Mouse (Mus musculus): Measurements from ENCODE around the gene Jmjd6. TPM values are rescaled to one million over a fixed set of nuclear protein-coding genes. Genes with fewer than 3 reads are reported as not detected.
"Not testable (repeated sequence)": the region's sequence is repeated elsewhere in the genome, so short reads cannot be mapped to it uniquely, and the experiment has no call there.

The Jmjd6 gene
- polyA plus RNA-seq, 2 experiments from 2014 or later: 48.1 to 62.6 TPM

DNA sequence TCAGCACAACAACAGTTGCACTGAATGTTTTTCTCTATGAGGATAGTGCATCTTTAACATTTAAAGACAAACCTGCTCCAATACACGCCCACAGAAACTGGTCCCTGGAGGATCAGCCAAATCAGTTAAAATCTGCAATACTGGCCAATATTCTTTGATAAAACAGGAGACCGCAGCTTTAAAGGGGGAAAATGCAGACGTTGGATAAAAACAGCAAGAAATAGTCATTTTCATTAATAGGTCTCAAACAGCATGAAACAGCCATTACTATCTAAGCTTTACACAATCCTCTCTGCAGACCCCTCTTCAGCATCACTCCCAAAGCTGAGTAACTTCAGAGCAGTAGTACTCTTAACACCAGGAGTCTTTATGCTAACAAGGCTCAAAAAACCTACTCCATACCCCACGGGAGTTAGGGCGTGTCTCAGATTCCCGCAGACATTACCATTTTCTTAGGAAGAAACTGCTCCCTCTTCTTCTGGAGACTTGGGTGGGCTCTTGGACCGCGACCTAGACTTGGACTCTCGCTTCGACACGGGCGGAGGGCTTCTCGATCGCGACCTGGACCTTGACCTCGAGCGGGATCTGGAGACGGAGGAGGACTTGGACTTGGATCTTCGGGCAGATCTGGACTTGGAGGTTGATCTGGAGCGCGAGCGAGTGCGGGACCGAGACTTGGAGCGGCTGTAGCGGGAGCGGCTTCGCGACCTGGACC lies 8.5 kb upstream of the Jmjd6 start:
- ATAC-seq: no peak

DNA sequence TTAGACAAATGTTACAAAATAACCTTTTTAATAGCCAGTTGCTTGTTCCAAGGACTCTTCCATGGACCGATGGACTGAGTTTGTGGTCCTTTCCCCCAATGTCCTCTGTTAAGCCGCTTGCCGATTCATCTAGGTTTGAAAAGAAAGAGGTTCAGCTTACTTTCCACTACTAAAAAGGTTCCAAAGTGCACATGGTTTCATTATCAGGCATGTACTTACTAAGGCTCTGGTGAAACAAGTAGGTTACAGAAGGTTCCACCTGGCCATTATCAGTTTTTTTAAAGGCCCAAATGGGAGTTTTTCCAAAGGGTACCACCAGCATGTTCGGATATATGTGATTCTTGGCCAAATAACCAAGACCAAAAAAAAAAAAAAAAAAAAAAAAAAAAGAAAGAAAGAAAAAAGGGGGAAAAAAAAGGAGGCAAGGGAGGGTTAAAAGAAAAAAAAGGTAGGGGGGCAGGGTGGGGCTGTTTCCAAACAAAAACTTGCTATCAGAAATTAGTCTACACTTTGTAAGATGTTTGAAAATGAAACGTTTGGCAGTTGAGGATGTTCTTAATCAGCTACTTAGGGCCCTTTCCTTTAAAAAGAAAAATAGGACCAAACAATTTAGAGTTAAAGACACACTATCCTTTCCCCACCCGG lies 7.7 kb upstream of the Jmjd6 start:
- ATAC-seq: no peak

DNA sequence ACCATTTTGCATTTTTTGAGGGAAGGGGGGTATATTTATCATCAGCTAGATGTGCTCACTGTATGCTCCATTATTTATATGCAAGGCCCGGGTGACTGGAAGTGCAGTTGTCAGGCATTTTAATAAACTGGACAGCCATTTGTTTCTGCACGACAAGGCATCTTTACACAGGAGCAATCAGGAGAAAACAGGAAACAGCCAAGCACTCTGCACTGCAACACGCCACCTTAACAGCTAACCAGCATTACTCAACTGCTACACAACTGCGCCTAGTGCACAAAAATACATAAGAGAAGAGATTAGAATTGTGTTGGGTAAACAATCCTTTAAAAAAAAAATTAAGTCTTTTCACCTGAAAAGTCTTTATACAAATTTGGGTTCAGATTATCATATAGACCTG lies 6.8 kb upstream of the Jmjd6 start:
- ATAC-seq: no peak

DNA sequence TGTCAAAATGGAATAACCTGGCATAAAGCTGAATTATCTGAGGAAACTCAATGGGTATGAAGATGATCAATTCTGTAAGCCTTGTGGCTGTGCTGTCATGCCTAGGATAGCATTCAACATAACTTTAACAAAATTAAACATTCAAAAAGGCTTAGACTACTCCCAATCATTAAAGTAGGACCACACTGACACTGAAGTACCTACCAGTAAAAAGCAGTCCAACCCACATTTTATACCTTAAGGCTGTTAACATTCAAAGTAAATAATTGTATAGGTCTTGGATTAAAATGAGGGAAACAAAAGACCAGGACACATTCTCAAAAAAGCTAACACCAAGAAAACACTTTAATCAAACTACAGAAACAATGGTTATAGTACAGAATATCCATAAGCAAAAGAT lies 6.3 kb upstream of the Jmjd6 start:
- no peak for ATAC-seq

GRCm38 (mm10) chr11:116848877-116849178 lies 5.6 kb upstream of the Jmjd6 start:
- not testable (repeated sequence) for ATAC-seq

- ATAC-seq: no peak
These were observed 5.0 kb upstream of the Jmjd6 start for GRCm38 (mm10) chr11:116848086-116848876.

DNA sequence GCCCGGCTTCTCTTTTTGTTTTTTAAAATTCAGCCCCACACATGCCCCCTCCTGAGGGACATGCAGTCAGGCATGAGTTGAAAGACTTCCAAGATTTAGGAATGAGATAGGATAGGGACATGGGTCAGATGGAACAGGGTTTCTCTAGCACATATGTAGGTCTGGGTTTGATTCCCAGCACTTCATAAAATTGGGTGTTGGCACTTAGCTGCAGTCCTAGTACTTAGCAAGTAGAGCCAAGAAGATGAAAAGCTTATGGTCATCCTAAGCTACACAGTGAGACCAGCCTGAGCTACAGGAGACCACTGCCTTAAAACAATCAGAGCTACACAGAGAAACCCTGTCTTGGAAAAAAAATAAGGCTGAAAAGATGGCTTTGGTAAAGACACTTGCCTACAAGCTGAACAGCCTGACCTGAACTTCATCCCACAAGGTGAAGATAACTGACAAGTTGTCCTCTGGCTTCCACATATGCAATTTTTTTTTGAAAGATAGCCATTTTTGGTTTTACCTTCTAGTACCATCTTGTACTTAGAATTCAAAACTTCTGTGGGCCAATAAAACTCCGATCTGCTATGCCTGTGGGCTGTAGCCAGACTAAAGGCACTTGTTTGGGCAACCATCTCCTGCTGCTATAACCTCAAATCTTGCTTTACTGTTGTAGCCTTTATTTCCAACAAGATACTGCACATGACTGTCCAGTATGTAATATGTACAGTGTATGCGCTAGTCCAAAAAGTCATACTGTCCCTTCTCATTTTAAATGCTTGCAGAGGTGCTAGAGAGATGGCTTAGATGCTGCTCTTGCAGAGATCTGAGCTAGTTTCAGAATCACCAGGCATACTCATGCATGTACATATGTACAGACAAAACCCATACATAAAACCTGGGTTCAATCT lies 4.2 kb upstream of the Jmjd6 start:
- ATAC-seq: no peak

GRCm38 (mm10) chr11:116846593-116847181 lies 3.4 kb upstream of the Jmjd6 start:
- ATAC-seq: no peak

DNA sequence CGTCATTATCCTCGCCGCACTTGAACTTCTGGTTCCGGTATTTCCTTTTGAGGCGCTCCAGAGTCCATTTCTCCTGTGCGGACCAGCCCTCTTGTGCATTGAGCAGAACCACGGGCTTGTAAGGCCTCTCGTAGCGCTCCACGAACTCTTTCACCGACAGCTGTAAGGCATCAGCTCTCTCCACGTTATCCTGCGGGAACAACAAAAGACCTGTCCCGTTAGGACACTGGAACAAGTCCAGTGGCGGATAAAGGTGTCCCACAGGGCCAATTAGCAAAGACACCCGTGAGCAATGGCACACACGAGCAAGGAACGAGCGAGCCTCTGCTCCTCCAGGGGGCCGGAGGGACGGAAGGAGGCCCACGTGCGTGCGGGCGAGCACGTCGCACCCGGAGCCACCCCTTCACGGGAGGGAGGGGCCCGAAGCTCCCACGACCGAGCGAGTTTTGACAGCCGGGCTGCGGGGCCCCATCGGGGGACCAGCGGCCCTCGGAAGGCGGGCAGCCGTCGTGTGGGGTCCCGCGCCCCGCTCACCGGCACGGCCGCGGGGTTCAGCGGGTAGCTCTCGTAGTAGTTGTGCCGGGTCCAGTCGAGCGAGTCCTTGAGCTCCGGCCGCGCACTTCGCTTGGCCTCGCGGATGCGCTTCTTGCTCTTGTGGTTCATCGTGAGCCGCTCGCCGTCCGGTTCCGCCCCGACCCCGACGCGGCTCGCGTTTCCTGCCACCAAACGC lies 553 bp downstream of the Jmjd6 start:
- peak; percentile 56 for ATAC-seq

GRCm38 (mm10) chr11:116840748-116841147 lies 2.5 kb downstream of the Jmjd6 start:
- ATAC-seq: no peak

DNA sequence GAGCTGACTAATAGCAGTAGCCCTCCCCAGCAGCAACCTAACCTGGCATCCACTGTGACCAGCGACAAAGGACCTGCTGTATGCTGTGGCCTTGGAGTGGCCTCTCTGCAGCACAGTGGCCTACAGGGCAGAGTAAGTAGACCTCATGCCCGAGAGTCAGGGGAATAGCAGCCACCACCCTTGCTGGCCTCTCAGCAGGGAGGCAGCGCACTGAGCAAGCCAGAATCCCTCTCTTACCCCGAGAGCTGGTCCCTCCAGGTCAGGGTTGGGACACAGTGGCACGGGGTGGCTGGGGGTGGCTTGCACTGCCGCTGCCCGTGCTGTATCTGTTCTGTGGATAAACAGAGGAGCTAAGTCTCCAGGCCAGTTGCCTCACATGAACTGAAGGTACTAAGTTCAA lies 3.6 kb downstream of the Jmjd6 start:
- ATAC-seq: no peak

GRCm38 (mm10) chr11:116838936-116839335 lies 4.3 kb downstream of the Jmjd6 start:
- ATAC-seq: no peak

- no peak for ATAC-seq
These were observed 5.8 kb downstream of the Jmjd6 start for GRCm38 (mm10) chr11:116837441-116837840.

- ATAC-seq: no peak
These were observed 7.0 kb downstream of the Jmjd6 start for GRCm38 (mm10) chr11:116836283-116836682.

GRCm38 (mm10) chr11:116834954-116835353 lies 8.3 kb downstream of the Jmjd6 start:
- no peak for ATAC-seq

DNA sequence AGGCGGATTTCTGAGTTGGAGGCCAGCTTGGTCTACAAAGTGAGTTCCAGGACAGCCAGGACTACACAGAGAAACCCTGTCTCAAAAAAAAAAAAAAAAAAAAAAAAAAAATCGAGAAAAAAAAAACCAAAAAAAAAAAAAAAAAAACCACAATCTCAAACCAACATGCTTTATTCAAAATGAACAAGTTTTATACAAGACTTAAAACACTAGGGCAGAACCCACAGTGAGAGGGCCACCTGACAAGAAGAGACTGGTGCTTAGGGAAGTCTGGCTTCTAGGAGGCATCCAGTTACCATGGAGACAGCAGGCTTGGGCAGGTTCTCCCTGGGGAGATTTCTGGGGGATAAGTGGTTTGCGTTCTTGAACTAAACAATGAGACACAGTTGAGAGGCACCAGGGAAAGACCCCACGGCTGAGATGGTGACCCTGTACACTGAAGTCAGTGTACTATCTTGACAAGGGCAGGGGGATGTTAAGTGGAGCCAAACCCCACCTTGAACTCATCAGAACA lies 11.0 kb downstream of the Jmjd6 start:
- ATAC-seq: no peak

GRCm38 (mm10) chr11:116827534-116828165 lies 15.6 kb downstream of the Jmjd6 start, which contains the start of gene Mxra7:
TSS of gene Mxra7 (minus strand) at chr11:116828046.
- no peak for ATAC-seq

DNA sequence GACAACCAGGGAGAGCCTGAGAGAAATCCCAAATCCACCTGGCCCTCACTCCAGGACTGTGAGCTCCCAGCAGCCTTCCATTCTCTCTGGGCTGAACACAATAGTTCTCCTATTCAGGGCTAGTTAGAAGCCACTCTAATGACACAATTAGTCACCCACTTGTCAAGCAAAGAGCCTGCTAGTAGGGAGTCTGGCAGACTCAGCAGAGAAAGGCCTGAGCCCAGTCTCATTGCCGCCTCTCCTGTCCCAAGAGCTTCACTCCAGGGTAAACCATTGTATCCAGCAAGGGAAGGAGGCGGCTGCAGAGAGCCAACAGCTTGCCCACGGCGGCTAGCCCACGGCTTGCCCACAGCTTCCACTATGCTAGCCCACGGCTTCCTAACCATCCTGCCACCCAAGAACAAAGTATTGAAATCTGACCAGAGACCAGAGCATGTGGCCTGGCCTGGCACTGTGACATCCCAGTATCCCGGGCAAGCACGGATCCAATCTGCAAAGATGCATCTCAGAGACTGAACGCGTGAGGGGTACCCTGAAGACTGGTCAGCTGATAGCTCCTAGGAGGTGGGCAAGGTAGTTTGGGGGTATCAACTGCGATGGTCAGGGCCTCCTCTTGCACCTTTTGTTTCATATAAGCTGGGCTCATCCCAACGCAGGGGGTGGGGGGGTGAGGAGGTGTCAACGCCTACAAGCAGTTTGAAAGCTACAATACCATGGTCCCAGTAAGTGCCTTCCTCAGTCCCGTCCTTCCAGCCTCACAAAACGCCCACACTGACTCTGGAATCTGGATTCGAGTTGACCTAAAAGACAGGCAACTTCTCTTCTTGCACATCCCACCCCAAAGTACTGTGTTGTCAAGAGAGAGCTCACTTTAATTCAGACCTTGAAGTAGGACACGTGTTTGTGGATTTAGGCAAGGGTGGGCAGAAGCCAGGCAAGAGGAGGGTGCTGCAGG lies 16.4 kb downstream of the Jmjd6 start:
- no peak for ATAC-seq

GRCm38 (mm10) chr11:116825230-116825629 lies 18.0 kb downstream of the Jmjd6 start:
- no peak for ATAC-seq

DNA sequence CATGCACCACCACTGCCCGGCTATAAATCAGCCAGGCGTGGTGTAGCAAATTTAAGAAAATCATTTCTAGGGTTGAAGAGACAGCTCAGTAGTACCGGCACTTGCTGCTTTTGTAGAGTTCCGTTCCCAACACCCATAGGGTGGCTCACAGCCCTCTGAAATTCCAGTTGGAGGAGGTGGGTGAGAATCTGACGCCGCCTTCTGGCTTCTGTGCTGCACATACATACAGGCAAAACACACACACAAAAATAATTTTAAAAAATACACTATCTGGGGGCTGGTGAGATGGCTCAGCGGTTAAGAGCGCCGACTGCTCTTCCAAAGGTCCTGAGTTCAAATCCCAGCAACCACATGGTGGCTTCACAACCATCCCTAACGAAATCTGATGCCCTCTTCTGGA lies 19.4 kb downstream of the Jmjd6 start:
- ATAC-seq: not testable (repeated sequence)

All from CD4-positive, CD25-positive, alpha-beta regulatory T cell, adult 4 months (primary cell).